Mouse (Mus musculus): ENCODE results near the gene Trap1a. TPM values are rescaled to one million over a fixed set of nuclear protein-coding genes. Genes with fewer than 3 reads are reported as not detected.

Trap1a gene
- total RNA-seq, 2 experiments from 2014 or later: not detected

Other genes starting within 250 kb of the Trap1a start
- gene Serpina7, start 248.4 kb upstream of the Trap1a start, total RNA-seq (2021): not detected
- gene 4930513O06Rik, start 247.4 kb upstream of the Trap1a start, total RNA-seq (2021): not detected
- gene 4933428M09Rik, start 154.5 kb upstream of the Trap1a start, total RNA-seq (2021): not detected
- gene Mum1l1, start 123.6 kb upstream of the Trap1a start, total RNA-seq (2021): 1 to 10 TPM; 4.5 to 5.6 TPM
- under 1 TPM in 1 of 2 experiments, not detected in 1; 0.05 TPM for gene D330045A20Rik, start 146.7 kb downstream of the Trap1a start, total RNA-seq (2021)
- gene Rnf128, start 229.6 kb downstream of the Trap1a start, total RNA-seq (2021): 10 to 100 TPM; 19.0 to 23.2 TPM